Mouse (Mus musculus) Patski (cell line): ENCODE measurements around the gene Tcam1. TPM values are rescaled to one million over a fixed set of nuclear protein-coding genes. Genes with fewer than 3 reads are reported as not detected.

Source experiments
- ATAC-seq: fragments of 100-300 bp; one replicate; pipeline ENCODE4 v1.8.0; 2021
- CTCF ChIA-PET: fragments of 350-600 bp; sonication (Branson Sonifier 250); formaldehyde crosslinking; loops from one replicate; lab custom pipeline; 2022; ENCODE audit warnings: inconsistent platforms; lab: Charles Lee
- POLR2A ChIA-PET: fragments of 350-600 bp; sonication (Branson Sonifier 250); formaldehyde crosslinking; loops from one replicate; lab custom pipeline; 2022; ENCODE audit warnings: antibody characterized with exemption, inconsistent platforms; lab: Charles Lee
- DNase-seq: peaks from one replicate; pipeline ENCODE4 v3.0.0-alpha.2; 2011; ENCODE audit warnings: low read depth, low spot score
- H3K27me3 ChIP-seq: fragments of 371-371 bp; one replicate; pipeline ENCODE4 v1.5.1; 2021
- CTCF ChIP-seq: fragments of 100-300 bp; IDR thresholded peaks from one replicate; pipeline ENCODE4 v1.5.1; 2021
- in situ Hi-C: fragments of 300-500 bp; cut with MboI; formaldehyde crosslinking; loops from 3 replicates; pipeline ENCODE4 v1.11.1; 2018; ENCODE audit warnings: low pct_unique_long_range_greater_than_20kb, mixed read lengths
- polyA plus RNA-seq: library from polyadenylated mRNA; unstranded; gene quantifications from one replicate; pipeline ENCODE4 v1.2.3, GENCODE M21; 2021

The Tcam1 gene
- polyA plus RNA-seq, 1 experiment from 2014 or later = 0.37 TPM

GRCm38 (mm10) chr11:106329128-106329527 is 52.7 kb downstream of the Tcam1 start:
- ChIA-PET POLR2A (no interaction called here), CTCF (interaction anchor here (1.2 to 1.4 kb wide), 3 partner anchors 11 to 38 kb away, joined by 3 to 6 read pairs (median 4); no protein-coding TSS in a partner anchor)
- DNase-seq = no peak
- ATAC-seq = no peak
- no peak for TF ChIP-seq CTCF
- in situ Hi-C loops = loop anchor here (5.0 kb wide), 2 partner anchors 47 to 63 kb away; no protein-coding TSS in a partner anchor
- H3K27me3 ChIP-seq = no peaks in the 10 kb centered on the region

DNA sequence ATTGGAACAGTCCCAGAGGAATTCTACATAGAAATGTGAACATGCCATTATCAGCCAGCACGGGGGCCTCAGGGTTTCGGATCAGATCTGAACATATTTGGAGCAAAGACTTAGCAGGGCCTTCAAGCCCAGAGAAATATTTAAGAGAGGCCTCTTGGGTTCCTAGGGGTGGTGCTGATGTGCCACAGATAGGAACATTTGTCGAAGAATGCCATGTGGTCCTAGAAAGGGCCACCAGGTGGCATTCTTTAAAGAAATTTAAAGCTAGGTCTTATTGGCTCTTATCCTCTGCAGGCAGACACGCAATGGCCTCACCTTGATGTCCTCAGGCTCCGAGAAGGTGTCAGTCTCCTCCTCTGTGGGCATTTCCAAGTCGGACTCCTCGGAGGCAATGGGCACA is 53.2 kb downstream of the Tcam1 start:
- in situ Hi-C loops = loop anchor here (5.0 kb wide), 2 partner anchors 47 to 63 kb away; no protein-coding TSS in a partner anchor
- ChIA-PET POLR2A (no interaction called here), CTCF (interaction anchor here (0.6 to 1.4 kb wide), 4 partner anchors 12 to 60 kb away, joined by 3 to 4 read pairs (median 4); no protein-coding TSS in a partner anchor)
- peak; percentile 70 for TF ChIP-seq CTCF
- H3K27me3 ChIP-seq = no peaks in the 10 kb centered on the region
- DNase-seq (peak; percentile 4), ATAC-seq (no peak)

DNA sequence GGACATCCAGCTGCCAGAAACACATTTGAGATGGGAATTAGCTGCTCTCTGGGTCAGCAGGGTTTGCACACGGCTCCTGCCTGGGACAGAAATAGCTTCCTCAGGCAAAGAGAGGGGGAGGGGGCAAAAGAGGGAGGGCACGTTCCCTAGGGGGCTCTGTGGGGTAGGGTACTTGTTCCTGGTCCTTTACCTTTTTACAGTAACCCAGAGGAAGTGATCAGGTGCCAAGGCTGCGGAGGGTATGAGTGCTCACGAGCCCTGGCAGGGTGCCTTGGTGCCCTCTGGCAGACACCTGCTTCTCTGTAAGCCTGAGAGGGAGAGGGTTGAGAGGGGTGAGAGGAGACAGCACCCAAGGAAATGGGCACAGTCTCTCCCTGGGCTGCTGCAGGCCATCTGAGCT is 56.0 kb downstream of the Tcam1 start:
- TF ChIP-seq CTCF = no peak
- POLR2A ChIA-PET = no interaction called here
- DNase-seq (no peak), ATAC-seq (no peak)
- CTCF ChIA-PET = interaction anchor here (3.7 kb wide), 1 partner anchor 29 kb away, joined by 21 read pairs; the partner anchor contains the start of gene Gh
- in situ Hi-C loops = no loop called here
- no peaks in the 10 kb centered on the region for H3K27me3 ChIP-seq

DNA sequence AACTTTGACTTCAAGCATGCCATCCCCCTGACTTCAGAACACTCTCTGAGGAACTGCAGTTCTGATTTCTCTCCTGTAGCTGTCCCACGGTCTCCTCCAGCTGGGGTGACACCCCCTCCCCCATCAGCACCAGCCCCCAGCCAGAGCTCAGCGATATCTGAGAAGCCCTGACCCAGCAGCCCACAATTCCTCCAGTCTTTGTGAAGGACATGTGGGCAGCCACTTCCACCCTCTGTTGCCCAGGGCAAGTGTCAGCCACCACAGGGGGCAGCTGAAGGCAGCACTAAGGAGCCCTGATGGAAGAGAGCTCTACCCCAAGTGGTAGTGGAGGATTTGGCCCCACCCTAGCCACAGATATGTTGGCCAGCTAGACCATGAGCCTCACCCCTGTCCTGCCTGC is 57.6 kb downstream of the Tcam1 start:
- H3K27me3 ChIP-seq = no peaks in the 10 kb centered on the region
- DNase-seq (no peak), ATAC-seq (no peak)
- ChIA-PET CTCF (interaction anchor here (0.8 to 3.7 kb wide), 4 partner anchors 20 to 36 kb away, joined by 3 to 21 read pairs (median 4); partner anchors contain the start of gene Gh), POLR2A (no interaction called here)
- no peak for TF ChIP-seq CTCF
- in situ Hi-C loops = no loop called here

DNA sequence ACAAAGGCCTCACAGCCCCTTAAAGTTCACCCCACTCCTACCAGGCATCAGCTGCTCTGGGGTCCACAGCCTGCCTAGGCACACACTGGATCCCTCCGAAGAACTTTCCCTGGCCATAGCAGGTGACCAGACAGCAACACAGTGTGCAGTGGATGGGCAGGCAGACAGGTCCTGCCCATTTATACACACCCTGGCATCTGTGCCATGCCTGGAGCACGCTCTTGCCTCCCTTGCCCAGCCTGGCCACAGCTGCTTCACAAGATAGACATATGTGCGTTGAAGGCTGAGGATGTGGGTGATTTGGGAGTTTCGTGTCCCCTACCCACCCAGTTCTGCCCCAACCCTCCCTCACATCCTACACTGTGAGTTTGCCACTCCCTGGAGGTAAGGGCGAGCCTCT is 61.6 kb downstream of the Tcam1 start:
- H3K27me3 ChIP-seq = no peaks in the 10 kb centered on the region
- no peak for TF ChIP-seq CTCF
- CTCF ChIA-PET = no interaction called here

More for the DNA sequence above, 61.6 kb downstream of the Tcam1 start:
- in situ Hi-C loops = no loop called here
- DNase-seq = no peak
- POLR2A ChIA-PET = no interaction called here
- ATAC-seq = no peak

Other genes with a start within 250 kb of the Tcam1 start
- gene Dcaf7, start 239.8 kb upstream of the Tcam1 start, polyA plus RNA-seq = 52.8 TPM
- 16.3 TPM for gene Taco1, start 210.6 kb upstream of the Tcam1 start, polyA plus RNA-seq
- 43.9 TPM for gene Map3k3, start 192.1 kb upstream of the Tcam1 start, polyA plus RNA-seq
- gene Gm10840, start 115.8 kb upstream of the Tcam1 start, polyA plus RNA-seq = not detected
- 80.1 TPM for gene Limd2, start 115.8 kb upstream of the Tcam1 start, polyA plus RNA-seq
- gene Strada, start 74.5 kb upstream of the Tcam1 start, polyA plus RNA-seq = 23.3 TPM
- 136 TPM for gene Ccdc47, start 60.3 kb upstream of the Tcam1 start, polyA plus RNA-seq
- gene Ddx42, start 59.7 kb upstream of the Tcam1 start, polyA plus RNA-seq = 62.9 TPM
- gene Ftsj3, start 20.6 kb upstream of the Tcam1 start, polyA plus RNA-seq = 68.3 TPM
- gene Psmc5, start 20.5 kb upstream of the Tcam1 start, polyA plus RNA-seq = 181 TPM
- gene Smarcd2, start 3.7 kb upstream of the Tcam1 start, polyA plus RNA-seq = 56.4 TPM
- gene Gh, start 25.2 kb downstream of the Tcam1 start, polyA plus RNA-seq = not detected
- 0.06 TPM for gene Cd79b, start 38.1 kb downstream of the Tcam1 start, polyA plus RNA-seq
- gene Scn4a, start 76.6 kb downstream of the Tcam1 start, polyA plus RNA-seq = 0.08 TPM
- gene Prr29, start 88.8 kb downstream of the Tcam1 start, polyA plus RNA-seq = not detected
- gene Icam2, start 111.4 kb downstream of the Tcam1 start, polyA plus RNA-seq = not detected
- gene Ern1, start 211.2 kb downstream of the Tcam1 start, polyA plus RNA-seq = 12.4 TPM